ENCODE assay signal across 14 mouse cellular contexts in genomic region chr4:65674267-65674978, GRCm38 (mm10).
DNase-seq lines count a peak whose midpoint lies in the region.
"Had no signal": no experiment of that assay in that cellular context is flagged by ENCODE, and none has a peak within 500 bp of the region (broad histone marks: within the 10 kb centered on the region; RNA-seq: fewer than 3 reads in every experiment).

No protein-coding gene starts in this region.

- intact Hi-C loops in heart, postnatal 14 days (cut with DNase I): no loop called here

- peak; percentile 42 for DNase-seq in heart, adult 11 months
- no peak for DNase-seq in heart, postnatal 14 days
- DNase-seq in brain, adult 2 months (ENCODE audit: low read depth, low spot score): peak; percentile 97
- DNase-seq in cerebellum, adult 11 months: peak; percentile 75
- DNase-seq in cerebellum, adult 9-11 months: peak; percentile 92
- DNase-seq in kidney, adult 9 months: no peak
- DNase-seq in B cell, adult 2 months: no peak
- DNase-seq: adrenal gland, adult 2 months; kidney, postnatal 25 days; layer of hippocampus, postnatal 36 days; lung, adult 18-20 months; lung, postnatal 14 days; right cerebral cortex, postnatal 14 days; spleen, adult 18-20 months had no signal

Comparison
In these comparisons a context has a peak if more than half of its experiments do, and no peak if none do; other contexts are left out.
1. DNase-seq: peak in heart, adult 11 months (single experiment), brain, adult 2 months (single experiment), cerebellum, adult 11 months (single experiment) and cerebellum, adult 9-11 months (single experiment); none in heart, postnatal 14 days (0 of 2), kidney, adult 9 months (single experiment) and B cell, adult 2 months (0 of 2).